Mouse (Mus musculus) olfactory bulb, adult 2 months (tissue): Measurements from ENCODE around the gene Prlhr.

Experiments used
- CTCF ChIP-seq: fragments of 200-500 bp; IDR thresholded peaks from 2 replicates; pipeline ENCODE4 v1.5.1; 2012; ENCODE audit warnings: low read depth, mild to moderate bottlenecking, low read length, moderate library complexity; ENCODE audit not compliant: insufficient read depth
- POLR2A ChIP-seq: fragments of 200-500 bp; IDR thresholded peaks from 2 replicates; pipeline ENCODE4 v1.6.1; 2012; ENCODE audit warnings: mild to moderate bottlenecking, low read depth, low read length, moderate library complexity; ENCODE audit not compliant: insufficient read depth

DNA sequence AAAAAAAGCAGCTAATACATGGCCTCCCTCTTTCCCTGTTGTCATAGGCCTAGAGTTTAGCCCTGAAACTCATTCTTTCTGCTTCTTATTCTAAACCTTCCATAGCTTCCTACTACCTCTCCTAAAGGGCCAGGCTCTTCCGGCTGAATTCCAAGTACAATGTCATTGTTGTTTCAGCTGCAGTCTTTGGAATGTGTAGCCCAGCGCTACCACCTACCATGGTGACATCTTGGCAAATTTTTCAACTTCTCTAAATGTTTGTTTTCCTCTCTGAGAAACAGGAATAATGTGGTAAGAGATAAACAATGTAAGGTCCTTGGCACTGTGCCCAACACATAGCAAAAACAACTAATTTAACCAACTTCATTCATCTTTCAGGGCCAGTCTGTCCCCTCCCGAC, 8.4 kb downstream of the Prlhr start:
- TF ChIP-seq CTCF (no peak), POLR2A (no peak)
